Mouse (Mus musculus): ENCODE results near the gene Strip2. TPM values are rescaled to one million over a fixed set of nuclear protein-coding genes. Genes with fewer than 3 reads are reported as not detected.

Gene Strip2
- total and polyA plus RNA-seq, 3 experiments, result 0.42 to 1.4 (median 1.3) TPM

- dilution Hi-C loops (cut with MboI; ENCODE audit: extremely low pct_ligation_motif_present, extremely low pct_unique_long_range_greater_than_20kb, low sequenced_read_pairs) (no loop called here), in situ Hi-C loops (cut with MboI; ENCODE audit: low pct_ligation_motif_present, low pct_unique_long_range_greater_than_20kb, low sequenced_read_pairs) (no loop called here)
- Histone ChIP-seq H3K4me3 (replicated peaks in 1 of 3; ENCODE audit: low read depth in 2 of 3, low read length in 2 of 3, poor library complexity in 1 of 3) (no peak overlapping the region), H3K4me1 (ENCODE audit: control insufficient read depth in 1 of 2, insufficient read depth in 2 of 2) (peaks cover 0 to 46% of the 10 kb centered on the region in 2 experiments; a peak in 2 of 4 replicates), H3K9me3 (replicated peaks; ENCODE audit: low read length) (peaks cover 3% of the 10 kb centered on the region), H3K9ac (ENCODE audit: insufficient read depth, low read depth) (no peak overlapping the region), H3K27ac (ENCODE audit: insufficient read depth, low read depth) (no peak overlapping the region), H3K27me3 (replicated peaks) (no peaks in the 10 kb centered on the region), H3K36me3 (replicated peaks in 1 of 2; ENCODE audit: control insufficient read depth in 1 of 2, insufficient read depth in 1 of 2, low read length in 1 of 2) (peaks cover 16 to 85% of the 10 kb centered on the region in 2 experiments), H3K4me2 (ENCODE audit: insufficient read depth, low read depth, poor library complexity, severe bottlenecking) (no peak overlapping the region), H3K79me2 (replicated peaks; ENCODE audit: control insufficient read depth, extremely low read depth, insufficient read depth, poor library complexity, severe bottlenecking) (no peaks in the 10 kb centered on the region)
- TF ChIP-seq MAZ (IDR thresholded peaks at IDR 0.05; ENCODE audit: low read depth, low read length) (no peak), ZMIZ1 (IDR thresholded peaks at IDR 0.05; ENCODE audit: low read depth, low read length) (no peak), POLR2AphosphoS2 (IDR thresholded peaks at IDR 0.05; ENCODE audit: low read depth, low read length) (no peak), JUND (conservative IDR thresholded peaks at IDR 0.05; ENCODE audit: low read depth, low read length) (no peak), GABPA (IDR thresholded peaks at IDR 0.05; ENCODE audit: insufficient replicate concordance, low read depth, low read length) (no peak), IRF4 (IDR thresholded peaks at IDR 0.05; ENCODE audit: low read depth, low read length) (no peak), MAFK (IDR thresholded peaks at IDR 0.05; ENCODE audit: insufficient replicate concordance, low read length) (no peak), ELF1 (IDR thresholded peaks at IDR 0.05; ENCODE audit: low read depth, low read length) (no peak), POLR2A (IDR thresholded peaks at IDR 0.05; ENCODE audit: low read depth, low read length) (no peak), CHD2 (IDR thresholded peaks at IDR 0.05; ENCODE audit: low read length) (no peak), MAX (IDR thresholded peaks at IDR 0.05; ENCODE audit: low read length) (no peak), TBP (conservative IDR thresholded peaks at IDR 0.05; ENCODE audit: low read depth, low read length) (no peak), MYC (IDR thresholded peaks at IDR 0.05; ENCODE audit: low read depth, low read length) (no peak), TCF12 (IDR thresholded peaks at IDR 0.05; ENCODE audit: low read depth, low read length) (no peak), UBTF (IDR thresholded peaks at IDR 0.05; ENCODE audit: low read depth, low read length) (no peak), CHD1 (IDR thresholded peaks at IDR 0.05; ENCODE audit: low read depth, low read length) (no peak), ZKSCAN1 (IDR thresholded peaks at IDR 0.05; ENCODE audit: borderline replicate concordance, low read depth, low read length) (no peak), RAD21 (IDR thresholded peaks at IDR 0.05; ENCODE audit: low read depth, low read length) (no peak), JUN (IDR thresholded peaks at IDR 0.05; ENCODE audit: insufficient read depth, low read depth, low read length) (no peak)
- no peak for DNase-seq (ENCODE audit: extremely low read depth)
Measured at GRCm38 (mm10) chr6:29881936-29882335, 34.9 kb upstream of the Strip2 start.

- Histone ChIP-seq H3K27ac (ENCODE audit: insufficient read depth, low read depth) (no peak overlapping the region), H3K4me1 (ENCODE audit: control insufficient read depth in 1 of 2, insufficient read depth in 2 of 2) (peaks cover 2 to 47% of the 10 kb centered on the region in 2 experiments; a peak in 2 of 4 replicates), H3K79me2 (replicated peaks; ENCODE audit: control insufficient read depth, extremely low read depth, insufficient read depth, poor library complexity, severe bottlenecking) (no peaks in the 10 kb centered on the region), H3K4me2 (ENCODE audit: insufficient read depth, low read depth, poor library complexity, severe bottlenecking) (no peak overlapping the region), H3K9ac (ENCODE audit: insufficient read depth, low read depth) (no peak overlapping the region), H3K9me3 (replicated peaks; ENCODE audit: low read length) (peaks cover 3% of the 10 kb centered on the region), H3K36me3 (replicated peaks in 1 of 2; ENCODE audit: control insufficient read depth in 1 of 2, insufficient read depth in 1 of 2, low read length in 1 of 2) (peaks cover 16 to 85% of the 10 kb centered on the region in 2 experiments), H3K27me3 (replicated peaks) (no peaks in the 10 kb centered on the region), H3K4me3 (replicated peaks in 1 of 3; ENCODE audit: low read depth in 2 of 3, low read length in 2 of 3, poor library complexity in 1 of 3) (no peak overlapping the region)
- DNase-seq (ENCODE audit: extremely low read depth), result no peak
- dilution Hi-C loops (cut with MboI; ENCODE audit: extremely low pct_ligation_motif_present, extremely low pct_unique_long_range_greater_than_20kb, low sequenced_read_pairs) (no loop called here), in situ Hi-C loops (cut with MboI; ENCODE audit: low pct_ligation_motif_present, low pct_unique_long_range_greater_than_20kb, low sequenced_read_pairs) (no loop called here)
- TF ChIP-seq NRF1 (IDR thresholded peaks at IDR 0.05; ENCODE audit: low read depth, low read length) (no peak), KAT2A (IDR thresholded peaks at IDR 0.05; ENCODE audit: insufficient replicate concordance, low read length) (no peak), PAX5 (IDR thresholded peaks at IDR 0.05; ENCODE audit: low read length) (no peak), RCOR1 (conservative IDR thresholded peaks at IDR 0.05; ENCODE audit: low read depth, low read length) (no peak), USF2 (conservative IDR thresholded peaks at IDR 0.05; ENCODE audit: low read depth, low read length) (no peak), CHD2 (IDR thresholded peaks at IDR 0.05; ENCODE audit: low read length) (no peak), E2F4 (IDR thresholded peaks at IDR 0.05; ENCODE audit: insufficient replicate concordance, low read depth, low read length) (no peak), ZNF384 (IDR thresholded peaks at IDR 0.05; ENCODE audit: low read depth, low read length) (no peak), JUND (conservative IDR thresholded peaks at IDR 0.05; ENCODE audit: low read depth, low read length) (no peak), GABPA (IDR thresholded peaks at IDR 0.05; ENCODE audit: insufficient replicate concordance, low read depth, low read length) (no peak), CHD1 (IDR thresholded peaks at IDR 0.05; ENCODE audit: low read depth, low read length) (no peak), SIN3A (IDR thresholded peaks at IDR 0.05; ENCODE audit: low read length) (no peak), MAX (IDR thresholded peaks at IDR 0.05; ENCODE audit: low read length) (no peak), RAD21 (IDR thresholded peaks at IDR 0.05; ENCODE audit: low read depth, low read length) (no peak), ZKSCAN1 (IDR thresholded peaks at IDR 0.05; ENCODE audit: borderline replicate concordance, low read depth, low read length) (no peak), MAZ (IDR thresholded peaks at IDR 0.05; ENCODE audit: low read depth, low read length) (no peak), UBTF (IDR thresholded peaks at IDR 0.05; ENCODE audit: low read depth, low read length) (no peak)
Measured at GRCm38 (mm10) chr6:29882870-29883269, 33.9 kb upstream of the Strip2 start.
